Mouse (Mus musculus) MEL (cell line): ENCODE results near the gene Tjp3.
A peak's percentile ranks its signal among the peaks of the same experiment; 100 is the strongest.

Experiments used
- CTCF ChIP-seq, 3 experiments: IDR thresholded peaks in 2 of 3; conservative IDR thresholded peaks in 1 of 3; 2 replicates each; pipeline ENCODE4 v1.5.1; 2011 to 2012; ENCODE audit warnings: low read length in 3 of 3, low read depth in 2 of 3, mild to moderate bottlenecking in 2 of 3, improper control_type of control experiment in 1 of 3, inconsistent platforms in 1 of 3, mixed read lengths in 1 of 3, moderate library complexity in 1 of 3; ENCODE audit not compliant: control insufficient read depth in 1 of 3, insufficient read depth in 1 of 3, poor library complexity in 1 of 3, severe bottlenecking in 1 of 3
- E2F4 ChIP-seq: IDR thresholded peaks from 2 replicates; pipeline ENCODE4 v1.6.1; 2011; ENCODE audit warnings: low read depth, low read length, improper control_type of control experiment, borderline replicate concordance
- EP300 ChIP-seq, 2 experiments: IDR thresholded peaks; 2 replicates each; pipeline ENCODE4 v1.6.1; 2011; ENCODE audit warnings: improper control_type of control experiment in 2 of 2, low read length in 2 of 2, low read depth in 1 of 2, mild to moderate bottlenecking in 1 of 2
- HCFC1 ChIP-seq: IDR thresholded peaks from 2 replicates; pipeline ENCODE4 v1.6.1; 2012; ENCODE audit warnings: low read depth, mild to moderate bottlenecking, inconsistent platforms, low read length, improper control_type of control experiment, moderate library complexity
- MAX ChIP-seq: IDR thresholded peaks from 2 replicates; pipeline ENCODE4 v1.6.1; 2011; ENCODE audit warnings: low read length, improper control_type of control experiment
- MXI1 ChIP-seq: IDR thresholded peaks from 2 replicates; pipeline ENCODE4 v1.6.1; 2011; ENCODE audit warnings: mild to moderate bottlenecking, low read depth, low read length, improper control_type of control experiment
- POLR2A ChIP-seq, 2 experiments: IDR thresholded peaks; 2 replicates each; pipeline ENCODE4 v1.6.1; 2011 to 2012; ENCODE audit warnings: low read length in 2 of 2, mild to moderate bottlenecking in 2 of 2, control low read depth in 1 of 2, improper control_type of control experiment in 1 of 2, low read depth in 1 of 2, moderate library complexity in 1 of 2; ENCODE audit not compliant: control insufficient read depth in 1 of 2, insufficient read depth in 1 of 2, poor library complexity in 1 of 2
- POLR2AphosphoS2 ChIP-seq: IDR thresholded peaks from 2 replicates; pipeline ENCODE4 v1.6.1; 2011; ENCODE audit warnings: low read length, improper control_type of control experiment
- TCF12 ChIP-seq: IDR thresholded peaks from 2 replicates; pipeline ENCODE4 v1.6.1; 2014; ENCODE audit warnings: low read depth, mild to moderate bottlenecking, inconsistent platforms, low read length, improper control_type of control experiment, moderate library complexity
- UBTF ChIP-seq: IDR thresholded peaks from 2 replicates; pipeline ENCODE4 v1.6.1; 2012; ENCODE audit warnings: low read depth, mild to moderate bottlenecking, inconsistent platforms, low read length, improper control_type of control experiment, moderate library complexity, borderline replicate concordance; ENCODE audit not compliant: insufficient read depth
- USF1 ChIP-seq: IDR thresholded peaks from 2 replicates; pipeline ENCODE4 v1.6.1; 2014; ENCODE audit warnings: low read depth, mild to moderate bottlenecking, inconsistent platforms, low read length, improper control_type of control experiment, moderate library complexity
- USF2 ChIP-seq, 2 experiments: IDR thresholded peaks; 2 replicates each; pipeline ENCODE4 v1.6.1; 2011 to 2012; ENCODE audit warnings: improper control_type of control experiment in 2 of 2, low read length in 2 of 2, borderline replicate concordance in 1 of 2, inconsistent platforms in 1 of 2, low read depth in 1 of 2, mild to moderate bottlenecking in 1 of 2; ENCODE audit not compliant: insufficient read depth in 1 of 2
- ZKSCAN1 ChIP-seq: IDR thresholded peaks from 2 replicates; pipeline ENCODE4 v1.6.1; 2012; ENCODE audit warnings: low read depth, mild to moderate bottlenecking, inconsistent platforms, low read length, improper control_type of control experiment, moderate library complexity
- ZNF384 ChIP-seq: IDR thresholded peaks from 2 replicates; pipeline ENCODE4 v1.6.1; 2012; ENCODE audit warnings: low read depth, mild to moderate bottlenecking, inconsistent platforms, low read length, improper control_type of control experiment

DNA sequence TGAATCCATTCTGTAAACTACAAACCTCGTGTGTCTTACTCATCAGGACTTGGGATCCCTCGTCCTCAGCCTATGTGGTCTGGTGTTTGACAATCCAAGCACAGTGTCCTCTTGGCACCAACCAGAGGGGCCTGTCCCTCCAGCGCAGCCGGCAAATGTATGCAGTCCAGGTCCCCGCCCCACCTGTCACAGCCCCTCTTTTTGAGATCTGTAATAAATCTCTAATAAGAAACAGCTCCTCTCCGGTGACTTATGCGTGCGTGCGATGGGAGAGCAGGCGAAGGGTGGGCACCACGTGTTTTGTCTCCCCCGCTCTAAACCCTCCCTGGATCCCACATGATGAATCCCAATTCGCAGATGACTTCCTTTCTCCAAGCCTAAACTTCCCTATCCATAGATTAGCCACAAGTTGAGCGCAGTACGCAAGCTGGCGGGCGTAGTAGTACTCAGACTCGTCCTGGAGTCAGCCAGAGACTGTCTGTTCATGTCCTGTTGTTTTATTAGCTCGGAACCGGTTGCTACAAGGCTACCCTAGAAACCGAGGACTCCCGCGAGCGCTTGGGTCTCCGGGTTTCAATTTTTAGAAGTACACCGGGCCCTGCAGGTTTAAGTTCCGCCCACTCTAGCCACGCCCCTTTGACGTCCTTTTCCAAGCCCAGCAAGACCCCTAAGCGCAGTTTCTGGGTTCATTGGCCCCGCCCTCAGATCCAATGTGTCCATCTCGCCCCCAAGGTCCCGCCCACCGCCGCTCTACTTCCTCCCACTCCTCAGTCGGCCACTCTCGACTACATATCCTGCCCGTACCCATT is 28.6 kb upstream of the Tjp3 start:
- TF ChIP-seq MXI1 (peak; percentile 94), USF2 (IDR thresholded peaks at IDR 0.05; ENCODE audit: borderline replicate concordance in 1 of 2, insufficient read depth in 1 of 2, low read depth in 1 of 2, low read length in 2 of 2) (no peak), CTCF (IDR thresholded peaks at IDR 0.05 in 2 of 3, conservative IDR thresholded peaks at IDR 0.05 in 1 of 3; ENCODE audit: control insufficient read depth in 1 of 3, insufficient read depth in 1 of 3, low read depth in 2 of 3, low read length in 3 of 3, poor library complexity in 1 of 3, severe bottlenecking in 1 of 3) (no peak), POLR2AphosphoS2 (peak; percentile 76), POLR2A (IDR thresholded peaks at IDR 0.05; ENCODE audit: control insufficient read depth in 1 of 2, insufficient read depth in 1 of 2, low read depth in 1 of 2, low read length in 2 of 2, poor library complexity in 1 of 2) (peak; percentile 51 to 71; a peak in 3 of 4 replicates), MAX (peak; percentile 83), E2F4 (0 out of 2 replicates have a peak, but pooled peaks have one; percentile 37), EP300 (IDR thresholded peaks at IDR 0.05; ENCODE audit: low read depth in 1 of 2, low read length in 2 of 2) (no peak), UBTF (no peak), ZKSCAN1 (no peak), ZNF384 (no peak), USF1 (no peak), HCFC1 (no peak), TCF12 (peak; percentile 33)
